Mouse (Mus musculus): ENCODE measurements around the gene Clgn. TPM values are rescaled to one million over a fixed set of nuclear protein-coding genes. Genes with fewer than 3 reads are reported as not detected.
A peak's percentile ranks its signal among the peaks of the same experiment; 100 is the strongest.

Clgn gene
- polyA plus RNA-seq, 1 experiment, result 1.1 TPM

DNA sequence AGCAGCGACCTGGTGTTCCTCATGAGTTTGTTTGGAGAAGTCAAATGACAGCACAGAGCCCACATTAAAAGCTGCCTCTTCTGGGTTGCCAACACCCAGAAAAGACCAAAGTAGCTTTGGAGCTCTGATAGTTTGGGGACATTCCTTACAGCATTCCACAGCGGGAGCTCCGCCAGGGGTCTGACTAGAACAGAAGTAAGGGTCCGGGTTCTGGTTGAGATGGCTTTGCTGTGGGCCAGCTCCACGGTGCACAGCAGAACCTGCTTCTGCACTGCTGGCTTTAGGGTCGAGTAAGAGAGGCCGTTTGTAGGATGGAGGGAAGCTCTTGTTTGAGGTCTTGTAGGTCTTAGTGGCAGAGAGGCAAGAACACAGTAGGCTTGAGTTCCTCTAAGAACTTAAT is 18.8 kb downstream of the Clgn start:
- H3K4me1 ChIP-seq (ENCODE audit: control insufficient read depth, insufficient read depth, low read length), result no peaks in the 10 kb centered on the region
- 83% methylated on average over 7 of the region's 7 CpGs for WGBS
- no peak overlapping the region for H3K4me3 ChIP-seq (replicated peaks; ENCODE audit: control insufficient read depth, low read depth, low read length)
- no peak overlapping the region for H3K27ac ChIP-seq (ENCODE audit: control insufficient read depth, insufficient read depth, low read depth, low read length, poor library complexity)
- TF ChIP-seq CTCF (IDR thresholded peaks at IDR 0.05; ENCODE audit: control insufficient read depth, insufficient read depth, low read length) (no peak), POLR2A (IDR thresholded peaks at IDR 0.05; ENCODE audit: borderline replicate concordance, control insufficient read depth, low read depth, low read length) (no peak)

DNA sequence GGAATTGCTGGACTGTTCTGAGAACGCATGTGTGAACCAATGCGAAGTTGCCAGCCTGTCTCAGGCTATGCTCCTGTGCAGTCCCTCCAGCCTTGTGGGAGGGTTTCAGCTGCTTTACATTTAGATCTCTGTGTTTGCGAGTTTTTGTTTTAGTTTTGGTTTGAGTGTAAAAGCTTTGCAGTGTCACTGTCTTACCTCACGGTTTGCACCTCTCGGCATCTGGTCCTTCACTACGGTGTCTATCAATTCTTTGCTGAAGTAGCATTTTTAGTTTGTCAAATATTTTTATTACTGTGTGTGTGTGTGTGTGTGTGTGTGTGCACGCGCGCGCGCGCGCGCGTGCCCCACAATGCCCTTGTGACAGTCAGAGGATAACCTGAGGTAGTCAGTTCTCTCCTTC is 27.2 kb downstream of the Clgn start:
- 98% methylated on average over 15 of the region's 15 CpGs for WGBS
- Histone ChIP-seq H3K4me1 (ENCODE audit: control insufficient read depth, insufficient read depth, low read length) (peaks cover under 1% of the 10 kb centered on the region), H3K4me3 (replicated peaks; ENCODE audit: control insufficient read depth, low read depth, low read length) (no peak overlapping the region), H3K27ac (ENCODE audit: control insufficient read depth, insufficient read depth, low read depth, low read length, poor library complexity) (no peak overlapping the region)
- TF ChIP-seq CTCF (IDR thresholded peaks at IDR 0.05; ENCODE audit: control insufficient read depth, insufficient read depth, low read length), result no peak
- no peak for TF ChIP-seq POLR2A (IDR thresholded peaks at IDR 0.05; ENCODE audit: borderline replicate concordance, control insufficient read depth, low read depth, low read length)

DNA sequence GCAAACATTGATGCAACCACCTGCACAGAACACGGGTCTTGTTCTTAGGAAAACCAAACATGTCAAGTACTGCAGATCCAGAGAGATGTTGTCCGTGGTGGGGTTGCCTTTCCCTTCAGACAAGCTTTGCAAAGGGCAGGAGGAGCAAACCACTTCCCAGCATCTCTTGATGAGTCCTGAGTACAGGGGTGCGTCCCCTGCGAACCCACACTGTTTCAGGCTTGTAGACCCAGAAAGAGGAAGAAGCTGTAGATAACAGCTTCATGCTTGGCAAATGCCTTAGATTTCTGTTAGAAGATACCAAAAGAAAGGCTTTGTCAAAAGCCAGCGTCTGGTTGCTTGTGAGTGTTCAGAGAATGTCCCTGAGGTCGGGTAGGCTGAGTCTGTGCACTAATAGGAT is 28.3 kb downstream of the Clgn start:
- no peak overlapping the region for H3K27ac ChIP-seq (ENCODE audit: control insufficient read depth, insufficient read depth, low read depth, low read length, poor library complexity)
- WGBS, result 27% methylated on average over 6 of the region's 6 CpGs
- TF ChIP-seq POLR2A (IDR thresholded peaks at IDR 0.05; ENCODE audit: borderline replicate concordance, control insufficient read depth, low read depth, low read length), result no peak
- H3K4me1 ChIP-seq (ENCODE audit: control insufficient read depth, insufficient read depth, low read length), result peaks cover 4% of the 10 kb centered on the region
- H3K4me3 ChIP-seq (replicated peaks; ENCODE audit: control insufficient read depth, low read depth, low read length), result peak overlapping the region; percentile 24

DNA sequence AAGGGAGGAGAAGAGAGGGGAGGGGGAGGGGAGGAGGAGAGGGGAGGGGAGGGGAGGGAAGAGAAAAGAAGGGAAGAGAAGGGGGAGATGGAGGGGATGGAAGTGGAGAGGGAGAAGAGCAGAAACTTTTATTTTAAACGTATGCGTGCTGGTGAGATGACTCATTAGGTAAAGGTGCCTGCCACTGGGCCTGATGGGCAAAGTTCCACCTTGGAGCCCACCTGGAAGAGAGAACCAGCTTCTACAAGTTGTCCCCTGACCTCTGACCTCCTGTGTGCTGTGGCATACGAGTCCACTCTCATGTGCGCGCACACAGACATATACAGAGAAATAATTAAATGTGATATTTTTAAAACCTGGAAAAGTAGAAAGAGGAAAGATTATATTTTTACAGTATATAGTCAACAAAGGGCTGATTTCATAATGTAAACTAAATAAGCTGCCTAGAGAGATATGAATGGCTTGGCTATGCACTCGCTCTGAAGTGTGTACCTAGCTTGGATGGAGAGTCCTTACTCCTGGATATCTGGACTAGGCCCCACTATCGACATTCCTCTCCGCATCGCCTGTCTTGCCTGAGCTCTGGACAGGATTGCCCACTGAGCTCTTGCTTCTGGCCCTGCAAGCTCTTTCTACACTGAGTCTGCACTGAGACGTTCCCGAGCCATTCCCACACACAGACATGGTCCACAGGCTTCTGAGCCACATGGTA is 29.3 kb downstream of the Clgn start:
- Histone ChIP-seq H3K27ac (ENCODE audit: control insufficient read depth, insufficient read depth, low read depth, low read length, poor library complexity) (no peak overlapping the region), H3K4me3 (replicated peaks; ENCODE audit: control insufficient read depth, low read depth, low read length) (no peak overlapping the region), H3K4me1 (ENCODE audit: control insufficient read depth, insufficient read depth, low read length) (peaks cover 4% of the 10 kb centered on the region)
- WGBS, result 93% methylated on average over 11 of the region's 11 CpGs
- TF ChIP-seq CTCF (IDR thresholded peaks at IDR 0.05; ENCODE audit: control insufficient read depth, insufficient read depth, low read length) (no peak), POLR2A (IDR thresholded peaks at IDR 0.05; ENCODE audit: borderline replicate concordance, control insufficient read depth, low read depth, low read length) (no peak)

DNA sequence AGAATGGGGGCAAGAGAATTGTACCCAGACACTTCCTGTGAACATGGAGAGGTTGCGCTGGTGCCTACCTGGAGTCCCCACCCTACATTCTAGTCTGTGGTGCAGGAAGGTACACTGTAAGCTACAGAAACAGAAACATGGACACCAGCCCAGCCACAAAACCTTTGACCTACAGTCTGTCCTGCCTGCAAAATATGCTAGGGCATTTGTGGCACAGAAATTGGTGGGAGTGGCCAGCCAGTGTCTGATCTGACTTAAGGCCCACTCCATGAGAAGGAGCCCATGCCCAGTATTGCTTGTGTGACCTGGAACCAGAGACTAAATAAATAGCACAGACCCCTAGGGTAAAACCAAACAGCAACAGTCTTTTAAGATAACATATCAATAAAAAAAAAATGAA is 31.7 kb downstream of the Clgn start:
- H3K4me3 ChIP-seq (replicated peaks; ENCODE audit: control insufficient read depth, low read depth, low read length), result no peak overlapping the region
- H3K27ac ChIP-seq (ENCODE audit: control insufficient read depth, insufficient read depth, low read depth, low read length, poor library complexity), result no peak overlapping the region
- peaks cover 6% of the 10 kb centered on the region for H3K4me1 ChIP-seq (ENCODE audit: control insufficient read depth, insufficient read depth, low read length)
- TF ChIP-seq POLR2A (IDR thresholded peaks at IDR 0.05; ENCODE audit: borderline replicate concordance, control insufficient read depth, low read depth, low read length) (no peak), CTCF (IDR thresholded peaks at IDR 0.05; ENCODE audit: control insufficient read depth, insufficient read depth, low read length) (no peak)
- WGBS, result 96% methylated on average over 1 of the region's 1 CpGs

DNA sequence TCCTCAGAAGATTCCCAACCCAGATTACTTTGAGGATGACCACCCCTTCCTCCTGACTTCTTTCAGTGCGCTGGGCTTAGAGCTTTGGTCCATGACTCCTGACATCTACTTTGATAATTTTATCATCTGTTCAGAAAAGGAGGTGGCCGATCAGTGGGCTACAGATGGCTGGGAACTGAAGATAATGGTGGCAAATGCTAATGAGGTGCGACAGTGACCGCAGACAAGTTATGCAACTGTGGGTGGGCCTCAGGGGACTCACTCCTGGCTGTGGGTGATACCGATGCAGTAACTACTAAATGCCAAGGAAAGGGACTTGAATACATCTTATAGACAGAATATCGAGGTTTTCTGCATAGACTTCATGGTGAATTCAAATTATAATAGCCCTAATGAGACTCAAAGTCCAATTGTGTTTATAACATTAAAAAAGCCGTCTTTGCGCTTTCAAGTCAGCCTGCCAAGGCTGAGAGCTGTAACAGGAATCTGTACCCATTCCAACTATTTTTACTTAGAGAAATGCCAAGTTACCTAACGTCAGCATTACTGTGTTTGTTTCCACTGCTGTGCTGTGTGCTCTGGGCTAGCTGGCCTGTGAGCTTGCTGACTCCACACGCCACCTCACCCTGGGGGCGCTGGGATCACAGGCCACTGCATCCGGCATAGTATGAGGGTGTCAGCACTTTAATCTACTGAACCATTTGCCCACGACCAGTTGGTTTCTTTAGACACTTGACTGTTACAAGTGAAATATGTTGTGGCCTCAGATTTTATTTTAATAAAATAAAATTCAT is 33.6 kb downstream of the Clgn start:
- TF ChIP-seq POLR2A (IDR thresholded peaks at IDR 0.05; ENCODE audit: borderline replicate concordance, control insufficient read depth, low read depth, low read length) (no peak), CTCF (IDR thresholded peaks at IDR 0.05; ENCODE audit: control insufficient read depth, insufficient read depth, low read length) (no peak)
- peaks cover 7% of the 10 kb centered on the region for H3K4me1 ChIP-seq (ENCODE audit: control insufficient read depth, insufficient read depth, low read length)
- peak overlapping the region; percentile 79 for H3K27ac ChIP-seq (ENCODE audit: control insufficient read depth, insufficient read depth, low read depth, low read length, poor library complexity)
- WGBS, result 56% methylated on average over 13 of the region's 13 CpGs
- no peak overlapping the region for H3K4me3 ChIP-seq (replicated peaks; ENCODE audit: control insufficient read depth, low read depth, low read length)

DNA sequence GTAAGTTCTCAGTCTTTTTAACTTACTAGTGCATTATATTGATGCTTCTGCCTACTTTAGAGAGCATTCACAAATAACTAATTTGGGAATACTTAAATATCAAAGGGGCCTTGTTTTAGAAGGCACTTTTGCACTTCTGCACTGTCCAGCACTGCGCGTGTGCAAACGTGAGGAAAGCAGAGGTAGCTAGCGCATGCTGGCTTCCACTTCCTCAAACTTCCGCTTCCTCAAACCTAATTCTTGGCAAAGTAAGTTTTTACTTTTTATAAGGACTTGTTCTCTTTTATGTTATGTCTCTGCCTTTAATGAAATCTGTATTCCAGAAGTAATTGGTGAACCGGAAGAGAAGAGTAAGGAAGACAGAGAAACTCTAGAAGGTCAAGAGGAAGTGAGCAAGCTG is 35.5 kb downstream of the Clgn start:
- no peak for TF ChIP-seq POLR2A (IDR thresholded peaks at IDR 0.05; ENCODE audit: borderline replicate concordance, control insufficient read depth, low read depth, low read length)
- TF ChIP-seq CTCF (IDR thresholded peaks at IDR 0.05; ENCODE audit: control insufficient read depth, insufficient read depth, low read length), result no peak
- Histone ChIP-seq H3K4me3 (replicated peaks; ENCODE audit: control insufficient read depth, low read depth, low read length) (no peak overlapping the region), H3K27ac (ENCODE audit: control insufficient read depth, insufficient read depth, low read depth, low read length, poor library complexity) (no peak overlapping the region), H3K4me1 (ENCODE audit: control insufficient read depth, insufficient read depth, low read length) (peaks cover 7% of the 10 kb centered on the region)
- 64% methylated on average over 6 of the region's 6 CpGs for WGBS

DNA sequence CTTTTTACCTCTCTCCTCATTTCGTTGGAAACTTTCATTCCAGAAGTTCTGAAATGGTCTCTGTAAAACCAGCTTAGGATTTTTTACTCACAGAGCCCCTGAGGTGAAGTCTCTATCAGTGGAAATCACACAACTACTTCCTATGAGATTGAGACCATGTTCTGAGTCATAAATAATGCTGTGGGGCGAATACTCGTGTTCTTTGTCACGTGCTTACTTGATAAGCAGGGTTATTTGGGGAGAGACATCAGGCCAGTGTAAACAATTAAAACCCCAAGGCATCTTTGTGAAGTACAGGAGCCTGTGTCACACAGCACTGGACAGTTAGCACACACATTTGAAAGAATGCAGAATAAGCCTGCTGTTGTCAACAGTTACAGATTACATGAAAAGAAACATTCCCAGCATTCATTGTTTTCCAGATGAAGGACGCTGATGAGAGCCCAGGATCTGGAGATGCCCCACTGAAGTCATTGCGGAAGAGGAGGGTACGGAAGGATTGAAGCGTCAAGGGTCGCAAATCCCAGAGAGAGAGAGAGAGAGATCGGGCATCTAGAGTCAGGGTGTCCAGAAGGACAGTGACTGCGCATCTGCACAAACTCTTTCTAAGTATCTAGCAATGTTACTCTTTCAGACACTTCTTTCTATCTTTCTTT is 36.6 kb downstream of the Clgn start:
- 73% methylated on average over 11 of the region's 11 CpGs for WGBS
- TF ChIP-seq CTCF (IDR thresholded peaks at IDR 0.05; ENCODE audit: control insufficient read depth, insufficient read depth, low read length), result no peak
- TF ChIP-seq POLR2A (IDR thresholded peaks at IDR 0.05; ENCODE audit: borderline replicate concordance, control insufficient read depth, low read depth, low read length), result no peak
- H3K4me3 ChIP-seq (replicated peaks; ENCODE audit: control insufficient read depth, low read depth, low read length), result no peak overlapping the region
- peaks cover 7% of the 10 kb centered on the region for H3K4me1 ChIP-seq (ENCODE audit: control insufficient read depth, insufficient read depth, low read length)
- H3K27ac ChIP-seq (ENCODE audit: control insufficient read depth, insufficient read depth, low read depth, low read length, poor library complexity), result no peak overlapping the region

Measured in bone marrow, adult 2 months (tissue).